Comparison of ENCODE assay signal across 8 mouse cellular contexts in genomic region chr13:81944469-81944868, GRCm38 (mm10).
A peak's percentile ranks its signal among the peaks of the same experiment; 100 is the strongest.
DNase-seq lines count a peak whose midpoint lies in the region; ATAC-seq lines count a peak whose summit lies in the region.

No protein-coding gene starts in this region.

- H3K4me2 ChIP-seq in heart, embryonic 16.5 days (ENCODE audit: low read depth, low read length) = peak overlapping the region; percentile 63
- peak overlapping the region; percentile 3; the same call in 1 of the 2 replicates for H3K4me2 ChIP-seq in hindbrain, embryonic 11.5 days (replicated peaks; ENCODE audit: low read depth, low read length)
- H3K4me2 ChIP-seq in midbrain, embryonic 13.5 days (replicated peaks) = peak overlapping the region; percentile 48

- intact Hi-C loops in heart, postnatal 14 days (cut with DNase I) = loop anchor here (1.0 kb wide), 1 partner anchor 1712 kb away; no protein-coding TSS in a partner anchor

- no peak for ATAC-seq in heart, embryonic 16.5 days (replicated peaks; ENCODE audit: extremely low read depth, insufficient read depth, low FRiP score)
- ATAC-seq in hindbrain, embryonic 11.5 days (ENCODE audit: low FRiP score) = peak; percentile 90
- peak; percentile 93 for ATAC-seq in midbrain, embryonic 13.5 days

- H3K27me3 ChIP-seq in heart, embryonic 16.5 days (ENCODE audit: control insufficient read depth, insufficient read depth, low read length) = no peaks in the 10 kb centered on the region
- H3K27me3 ChIP-seq in hindbrain, embryonic 11.5 days (ENCODE audit: control insufficient read depth, insufficient read depth, low read length) = no peaks in the 10 kb centered on the region
- H3K27me3 ChIP-seq in midbrain, embryonic 13.5 days = no peaks in the 10 kb centered on the region

- no peaks in the 10 kb centered on the region for H3K36me3 ChIP-seq in heart, embryonic 16.5 days (ENCODE audit: control insufficient read depth, insufficient read depth)
- no peaks in the 10 kb centered on the region for H3K36me3 ChIP-seq in hindbrain, embryonic 11.5 days (ENCODE audit: control insufficient read depth, insufficient read depth, low read length)
- H3K36me3 ChIP-seq in midbrain, embryonic 13.5 days = no peaks in the 10 kb centered on the region

- H3K4me3 ChIP-seq in heart, embryonic 16.5 days (ENCODE audit: low read length) = peak overlapping the region; percentile 37
- H3K4me3 ChIP-seq in hindbrain, embryonic 11.5 days (ENCODE audit: low read depth, low read length) = peak overlapping the region; percentile 16
- H3K4me3 ChIP-seq in midbrain, embryonic 13.5 days (replicated peaks) = peak overlapping the region; percentile 32

- 44% methylated on average over 6 of the region's 6 CpGs for WGBS in heart, embryonic 16.5 days
- WGBS in hindbrain, embryonic 11.5 days = 45% methylated on average over 6 of the region's 6 CpGs
- WGBS in midbrain, embryonic 13.5 days = 42% methylated on average over 6 of the region's 6 CpGs

- H3K4me1 ChIP-seq in heart, embryonic 16.5 days (ENCODE audit: control insufficient read depth, insufficient read depth, low read length) = peaks cover 3% of the 10 kb centered on the region; the same call in 1 of the 2 replicates
- H3K4me1 ChIP-seq in hindbrain, embryonic 11.5 days (replicated peaks; ENCODE audit: control insufficient read depth, insufficient read depth, low read length) = no peaks in the 10 kb centered on the region
- peaks cover 14% of the 10 kb centered on the region for H3K4me1 ChIP-seq in midbrain, embryonic 13.5 days (replicated peaks)

- H3K9me3 ChIP-seq in heart, embryonic 16.5 days (replicated peaks; ENCODE audit: control insufficient read depth, low read length) = no peaks in the 10 kb centered on the region
- no peaks in the 10 kb centered on the region for H3K9me3 ChIP-seq in hindbrain, embryonic 11.5 days (ENCODE audit: control insufficient read depth, low read length)
- H3K9me3 ChIP-seq in midbrain, embryonic 13.5 days = no peaks in the 10 kb centered on the region

- H3K9ac ChIP-seq in heart, embryonic 16.5 days (ENCODE audit: low read length) = no peak overlapping the region
- H3K9ac ChIP-seq in hindbrain, embryonic 11.5 days (ENCODE audit: low read depth, low read length) = no peak overlapping the region
- peak overlapping the region; percentile 39; the same call in 1 of the 2 replicates for H3K9ac ChIP-seq in midbrain, embryonic 13.5 days (replicated peaks)

- H3K27ac ChIP-seq in heart, embryonic 16.5 days (ENCODE audit: low read length) = no peak overlapping the region
- no peak overlapping the region for H3K27ac ChIP-seq in hindbrain, embryonic 11.5 days (ENCODE audit: low read depth, low read length)
- H3K27ac ChIP-seq in midbrain, embryonic 13.5 days = peak overlapping the region; percentile 37; the same call in 1 of the 2 replicates

- DNase-seq in heart, postnatal 14 days = no peak
- peak; percentile 18 for DNase-seq in embryo, embryonic 11 days
- DNase-seq in hindbrain, embryonic 11.5 days (ENCODE audit: low spot score) = no peak
- no peak for DNase-seq in urinary bladder, postnatal 25 days (ENCODE audit: low spot score)
- DNase-seq in gastrocnemius, postnatal 4 days (ENCODE audit: low spot score in 2 of 2) = no peak
- DNase-seq in urinary bladder, postnatal 14 days (ENCODE audit: low spot score) = no peak

Comparison
In these comparisons a context has a peak if more than half of its experiments do, and no peak if none do; other contexts are left out.
1. H3K4me2 ChIP-seq: peak in every context shown above with its lines; median percentile 63 in heart, embryonic 16.5 days; 48 in midbrain, embryonic 13.5 days; 3 in hindbrain, embryonic 11.5 days.